ENCODE assay signal across 8 mouse cellular contexts in the genomic region with DNA sequence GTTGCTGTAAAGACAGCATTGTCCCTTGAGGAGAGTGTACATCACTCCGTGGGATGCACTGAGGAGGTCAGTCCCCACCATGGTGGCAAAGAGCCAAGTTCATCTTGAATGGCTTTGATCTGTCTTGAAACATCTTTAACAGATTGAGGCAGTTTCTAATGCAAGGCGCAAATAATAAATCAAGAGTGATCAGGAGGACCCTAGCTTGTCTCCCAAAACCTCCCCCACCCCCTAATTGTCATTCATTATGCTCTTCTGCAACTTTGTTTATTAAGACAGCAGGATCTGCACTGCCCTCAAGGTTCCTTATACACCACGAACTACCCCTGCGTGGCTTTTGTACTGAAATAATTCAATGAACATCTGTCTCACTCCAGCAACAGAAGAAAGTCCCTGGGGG. TPM values are rescaled to one million over a fixed set of nuclear protein-coding genes. Genes with fewer than 3 reads are reported as not detected.
DNase-seq lines count a peak whose midpoint lies in the region; ATAC-seq and TF ChIP-seq lines count a peak whose summit lies in the region.

Cbr1 (plus strand) TSS at position 301 of the 400 bp plus-strand sequence.

- H3K4me2 ChIP-seq in hindbrain, embryonic 15.5 days: peak within 1 kb of the TSS; percentile 83
- peak within 1 kb of the TSS; percentile 82 for H3K4me2 ChIP-seq in liver, postnatal 0 days (ENCODE audit: low read depth, low read length)

- intact Hi-C loops in gastrocnemius, adult 2 months (cut with DNase I): no loop called here

- H3K27ac ChIP-seq in gastrocnemius, adult 2 months: peak within 1 kb of the TSS; percentile 95
- H3K27ac ChIP-seq in hindbrain, embryonic 15.5 days (replicated peaks): peak within 1 kb of the TSS; percentile 92
- H3K27ac ChIP-seq in liver, postnatal 0 days (ENCODE audit: low read depth): peak within 1 kb of the TSS; percentile 93

- TF ChIP-seq EP300 in liver, postnatal 0 days (IDR thresholded peaks at IDR 0.05; ENCODE audit: low read depth): no peak

- H3K36me3 ChIP-seq in hindbrain, embryonic 15.5 days: peaks cover 5% of the 10 kb centered on the region; the same call in 1 of the 2 replicates
- H3K36me3 ChIP-seq in liver, postnatal 0 days (replicated peaks; ENCODE audit: insufficient read depth, low read length): no peaks in the 10 kb centered on the region

- WGBS in hindbrain, embryonic 15.5 days: 48% methylated on average over 4 of the region's 4 CpGs
- WGBS in liver, postnatal 0 days (ENCODE audit: insufficient replicate concordance): 73% methylated on average over 4 of the region's 4 CpGs

- DNase-seq in layer of hippocampus, adult 18-20 months (ENCODE audit: low spot score in 2 of 2): no peak
- DNase-seq in layer of hippocampus, adult 9-10 months (ENCODE audit: low spot score): no peak
- no peak for DNase-seq in gastrocnemius, adult 2 months
- no peak for DNase-seq in liver, postnatal 0 days
- no peak for DNase-seq in spleen, postnatal 36 days (ENCODE audit: low spot score in 2 of 2)
- DNase-seq in embryo, embryonic 10.5 days (ENCODE audit: low spot score): no peak

- TF ChIP-seq CTCF in gastrocnemius, adult 2 months (IDR thresholded peaks at IDR 0.05): no peak
- TF ChIP-seq CTCF in liver, postnatal 0 days (IDR thresholded peaks at IDR 0.05; ENCODE audit: low read depth): no peak

- peak within 1 kb of the TSS; percentile 75 for H3K4me3 ChIP-seq in gastrocnemius, adult 2 months
- H3K4me3 ChIP-seq in hindbrain, embryonic 15.5 days: peak within 1 kb of the TSS; percentile 71
- H3K4me3 ChIP-seq in liver, postnatal 0 days (ENCODE audit: low read depth, low read length): peak within 1 kb of the TSS; percentile 75; the same call in 1 of the 2 replicates

- H3K9ac ChIP-seq in hindbrain, embryonic 15.5 days: peak within 1 kb of the TSS; percentile 25; the same call in 1 of the 2 replicates
- no peak within 1 kb of the TSS for H3K9ac ChIP-seq in liver, postnatal 0 days (replicated peaks)

- H3K9me3 ChIP-seq in hindbrain, embryonic 15.5 days: no peaks in the 10 kb centered on the region
- no peaks in the 10 kb centered on the region for H3K9me3 ChIP-seq in liver, postnatal 0 days (ENCODE audit: low read length)

- H3K27me3 ChIP-seq in hindbrain, embryonic 15.5 days: no peaks in the 10 kb centered on the region
- no peaks in the 10 kb centered on the region for H3K27me3 ChIP-seq in liver, postnatal 0 days (ENCODE audit: insufficient read depth, low read length)

- ATAC-seq in activated CD4-positive, CD25-positive, alpha-beta regulatory T cell, adult 4 months: no peak
- no peak for ATAC-seq in hindbrain, embryonic 15.5 days (ENCODE audit: low FRiP score, low read depth)
- ATAC-seq in liver, postnatal 0 days: no peak

- H3K4me1 ChIP-seq in hindbrain, embryonic 15.5 days (replicated peaks): peaks cover 38% of the 10 kb centered on the region
- H3K4me1 ChIP-seq in liver, postnatal 0 days (ENCODE audit: insufficient read depth): peaks cover 20% of the 10 kb centered on the region

RNA-seq across cellular contexts. Expression of gene Cbr1, which starts in this region (rescaled TPM):
- total RNA-seq in layer of hippocampus, adult 18-20 months (2021): 10 to 100 TPM; 78.0 to 81.9 TPM
- polyA plus RNA-seq in activated CD4-positive, CD25-positive, alpha-beta regulatory T cell, adult 4 months (2017; shearing (Covaris generic)): 10 to 100 TPM; 36.4 to 44.7 TPM
- total RNA-seq in gastrocnemius, adult 2 months (2021): 10 to 100 TPM; 17.4 to 27.5 TPM
- polyA plus RNA-seq in hindbrain, embryonic 15.5 days (2015; fragmentation: Nextera tagmentation; extraction: Ambion mirVana): 142 and 146 TPM in 2 replicates
- polyA plus RNA-seq in liver, postnatal 0 days (2015; fragmentation: Nextera tagmentation; extraction: Ambion mirVana): 131 and 174 TPM in 2 replicates
